Mouse (Mus musculus) olfactory bulb, adult 2 months (tissue): ENCODE data around the gene Gpr158.

ENCODE experiments used
- CTCF ChIP-seq: fragments of 200-500 bp; IDR thresholded peaks from 2 replicates; pipeline ENCODE4 v1.5.1; 2012; ENCODE audit warnings: low read depth, mild to moderate bottlenecking, low read length, moderate library complexity; ENCODE audit not compliant: insufficient read depth
- POLR2A ChIP-seq: fragments of 200-500 bp; IDR thresholded peaks from 2 replicates; pipeline ENCODE4 v1.6.1; 2012; ENCODE audit warnings: mild to moderate bottlenecking, low read depth, low read length, moderate library complexity; ENCODE audit not compliant: insufficient read depth

GRCm38 (mm10) chr2:21632136-21632535, 264.8 kb downstream of the Gpr158 start:
- no peak for TF ChIP-seq CTCF
- TF ChIP-seq POLR2A: no peak
